Mouse (Mus musculus) kidney, embryonic 14.5 days (tissue): ENCODE measurements at regions not wholly inside any gene's neighbourhood (a gene's known extent, or its start where the extent isn't known, plus 50 kb on each side); places are given as distances from the start of the nearest gene placed in this dataset.

Experiments
- ATAC-seq: fragments of 200-750 bp; cut with Nextera tagmentation; 2 replicates; pipeline ENCODE4 v1.8.0; 2017; ENCODE audit warnings: moderate number of reproducible peaks, mild to moderate bottlenecking, moderate TSS enrichment, moderate library complexity; ENCODE audit not compliant: low FRiP score, low TSS enrichment
- H3K27ac ChIP-seq: fragments of 300-500 bp; sonication (generic); 2 replicates; pipeline ENCODE4 v1.5.1; 2014; ENCODE audit warnings: low read depth, mild to moderate bottlenecking, low read length, moderate library complexity, mixed read lengths
- H3K27me3 ChIP-seq: fragments of 300-500 bp; sonication (generic); 2 replicates; pipeline ENCODE4 v1.6.1; 2014; ENCODE audit warnings: mild to moderate bottlenecking, low read length; ENCODE audit not compliant: control insufficient read depth, insufficient read depth
- H3K36me3 ChIP-seq: fragments of 300-500 bp; sonication (generic); 2 replicates; pipeline ENCODE4 v1.6.1; 2014; ENCODE audit warnings: low read length, mixed read lengths; ENCODE audit not compliant: control insufficient read depth, insufficient read depth
- H3K4me1 ChIP-seq: fragments of 300-500 bp; sonication (generic); 2 replicates; pipeline ENCODE4 v1.6.1; 2014; ENCODE audit warnings: low read length, mixed read lengths; ENCODE audit not compliant: control insufficient read depth, insufficient read depth
- H3K4me2 ChIP-seq: fragments of 300-500 bp; sonication (generic); replicated peaks from 2 replicates; pipeline ENCODE4 v1.6.1; 2014; ENCODE audit warnings: low read depth, mild to moderate bottlenecking, low read length
- H3K4me3 ChIP-seq: fragments of 300-500 bp; sonication (generic); 2 replicates; pipeline ENCODE4 v1.5.1; 2014; ENCODE audit warnings: mild to moderate bottlenecking, low read length
- H3K9ac ChIP-seq: fragments of 300-500 bp; sonication (generic); 2 replicates; pipeline ENCODE4 v1.6.1; 2014; ENCODE audit warnings: low read depth, mild to moderate bottlenecking, low read length, moderate library complexity
- H3K9me3 ChIP-seq: fragments of 300-500 bp; sonication (generic); 2 replicates; pipeline ENCODE4 v1.6.1; 2016; ENCODE audit warnings: low read length; ENCODE audit not compliant: control insufficient read depth
- WGBS: fragments of 180-500 bp; shearing (Covaris S2); extraction: QIAGEN DNeasy Blood & Tissue Kit; methylation state at CpG from one replicate; pipeline ENCODE4 v1.1.7; 2014; 5-methylcytosine and 5-hydroxymethylcytosine counted together

DNA sequence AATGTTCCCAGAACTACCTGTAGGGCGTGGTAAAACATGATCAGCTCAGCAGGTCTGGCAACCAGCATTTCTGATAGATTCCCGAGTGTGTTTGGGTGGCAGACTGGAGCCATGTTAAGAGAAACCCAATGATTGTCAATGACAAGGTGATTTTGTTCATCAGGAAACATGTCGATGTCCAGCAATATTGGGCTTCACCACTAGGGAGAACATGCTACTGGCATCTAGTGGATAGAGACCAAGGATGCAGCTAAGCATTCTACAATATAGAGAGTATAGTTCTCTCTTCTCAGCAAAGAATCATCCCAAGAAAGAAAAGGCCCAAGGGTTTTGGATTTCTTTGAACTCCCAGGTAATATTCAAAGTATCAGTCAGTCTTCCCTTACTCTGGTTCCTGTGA, 333.5 kb downstream of the Fam49a start:
- H3K36me3 ChIP-seq, result no peaks in the 10 kb centered on the region
- WGBS, result 87% methylated on average over 3 of the region's 3 CpGs

DNA sequence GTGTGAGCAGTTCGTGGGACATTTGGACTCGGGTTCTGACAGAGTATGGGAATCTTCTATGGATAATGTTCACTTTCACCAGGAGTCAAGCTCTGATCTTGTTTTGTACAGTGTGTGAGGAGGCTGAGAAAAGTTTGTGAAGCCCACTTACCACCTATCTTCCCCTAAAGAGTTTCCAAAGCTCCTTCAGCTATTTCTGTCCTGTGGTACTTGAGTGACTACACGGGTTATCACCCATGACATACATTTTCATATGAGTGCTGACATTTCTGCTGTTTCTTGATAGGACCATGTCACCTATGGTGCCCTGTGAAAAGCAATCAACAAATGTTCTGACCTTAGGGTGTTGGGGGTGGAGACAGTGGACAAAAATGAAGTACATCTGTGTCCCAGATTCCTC, 332.6 kb downstream of the Fam49a start:
- Histone ChIP-seq H3K36me3 (no peaks in the 10 kb centered on the region), H3K4me2 (no peak overlapping the region), H3K4me3 (no peak overlapping the region), H3K9ac (no peak overlapping the region), H3K27me3 (no peaks in the 10 kb centered on the region), H3K9me3 (no peaks in the 10 kb centered on the region), H3K27ac (no peak overlapping the region), H3K4me1 (no peaks in the 10 kb centered on the region)
- ATAC-seq, result no peak
- 93% methylated on average over 3 of the region's 3 CpGs for WGBS

More for the DNA sequence above, 333.5 kb downstream of the Fam49a start:
- no peak for ATAC-seq
- Histone ChIP-seq H3K9ac (no peak overlapping the region), H3K27ac (no peak overlapping the region), H3K4me2 (no peak overlapping the region), H3K4me1 (no peaks in the 10 kb centered on the region), H3K27me3 (no peaks in the 10 kb centered on the region), H3K9me3 (no peaks in the 10 kb centered on the region), H3K4me3 (no peak overlapping the region)

- Histone ChIP-seq H3K4me1 (no peaks in the 10 kb centered on the region), H3K9me3 (no peaks in the 10 kb centered on the region), H3K9ac (no peak overlapping the region), H3K4me2 (no peak overlapping the region), H3K4me3 (no peak overlapping the region), H3K36me3 (no peaks in the 10 kb centered on the region), H3K27ac (no peak overlapping the region), H3K27me3 (no peaks in the 10 kb centered on the region)
- WGBS, result 89% methylated on average over 2 of the region's 2 CpGs
- ATAC-seq, result no peak
These were observed 331.4 kb downstream of the Fam49a start for GRCm38 (mm10) chr12:12593343-12593742.

DNA sequence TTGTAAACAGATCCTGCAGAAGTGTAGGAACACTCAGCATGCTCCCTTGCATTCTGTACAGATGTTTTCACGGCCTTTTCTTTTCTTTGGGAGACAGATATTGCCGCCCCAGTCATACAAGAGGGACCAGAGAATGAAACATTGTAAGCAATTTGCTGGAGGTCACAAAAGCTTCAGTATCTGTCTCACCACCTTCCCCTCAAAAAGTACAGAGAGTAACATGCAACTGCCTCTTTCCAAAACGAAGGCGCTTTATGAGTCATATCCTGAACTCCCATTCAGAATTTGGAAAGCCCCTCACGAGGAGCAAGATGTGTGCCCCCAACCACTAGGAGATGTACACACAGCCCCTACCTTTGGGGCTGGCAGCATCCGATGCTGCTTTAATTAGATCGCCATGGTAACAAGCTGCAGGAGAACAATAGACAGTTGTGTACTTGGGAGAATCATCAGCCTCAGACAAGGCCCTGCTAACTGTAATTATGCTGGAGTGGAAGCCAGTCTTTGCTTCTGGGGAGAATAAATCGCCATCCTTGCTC, 328.9 kb downstream of the Fam49a start:
- no peak for ATAC-seq
- Histone ChIP-seq H3K4me2 (no peak overlapping the region), H3K9ac (no peak overlapping the region), H3K4me3 (no peak overlapping the region), H3K36me3 (no peaks in the 10 kb centered on the region), H3K27ac (no peak overlapping the region), H3K27me3 (no peaks in the 10 kb centered on the region), H3K4me1 (no peaks in the 10 kb centered on the region), H3K9me3 (no peaks in the 10 kb centered on the region)
- 70% methylated on average over 8 of the region's 8 CpGs for WGBS

GRCm38 (mm10) chr12:12588771-12589370, 326.9 kb downstream of the Fam49a start:
- Histone ChIP-seq H3K27me3 (no peaks in the 10 kb centered on the region), H3K9ac (no peak overlapping the region), H3K4me1 (no peaks in the 10 kb centered on the region), H3K9me3 (no peaks in the 10 kb centered on the region), H3K27ac (no peak overlapping the region), H3K36me3 (no peaks in the 10 kb centered on the region), H3K4me2 (no peak overlapping the region), H3K4me3 (no peak overlapping the region)
- 35% methylated on average over 5 of the region's 5 CpGs for WGBS
- ATAC-seq, result no peak

DNA sequence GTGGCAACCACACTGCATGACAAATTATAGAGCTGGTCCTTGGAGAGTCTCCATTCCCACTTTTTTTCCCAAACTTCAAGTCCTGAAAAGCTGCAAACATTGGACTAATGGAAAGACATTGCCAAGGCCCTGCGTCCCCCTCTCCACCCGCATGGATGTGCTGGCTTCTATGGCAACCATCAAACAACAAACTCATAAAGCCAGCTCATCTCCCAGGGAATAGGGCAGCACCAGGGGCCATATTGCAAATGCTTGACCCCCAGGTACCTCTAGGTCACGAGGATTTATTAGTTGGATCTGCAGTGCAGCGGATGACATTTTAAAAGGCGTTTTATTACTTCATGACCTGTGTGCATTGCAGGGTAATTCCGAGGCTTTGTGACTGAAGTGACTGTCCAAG, 324.5 kb downstream of the Fam49a start:
- Histone ChIP-seq H3K4me2 (no peak overlapping the region), H3K27ac (no peak overlapping the region), H3K4me1 (0 out of 2 replicates have a peak, but pooled peaks cover under 1% of the 10 kb centered on the region), H3K36me3 (no peaks in the 10 kb centered on the region), H3K9ac (no peak overlapping the region), H3K27me3 (no peaks in the 10 kb centered on the region), H3K9me3 (no peaks in the 10 kb centered on the region), H3K4me3 (no peak overlapping the region)
- ATAC-seq, result no peak
- WGBS, result 37% methylated on average over 6 of the region's 6 CpGs

DNA sequence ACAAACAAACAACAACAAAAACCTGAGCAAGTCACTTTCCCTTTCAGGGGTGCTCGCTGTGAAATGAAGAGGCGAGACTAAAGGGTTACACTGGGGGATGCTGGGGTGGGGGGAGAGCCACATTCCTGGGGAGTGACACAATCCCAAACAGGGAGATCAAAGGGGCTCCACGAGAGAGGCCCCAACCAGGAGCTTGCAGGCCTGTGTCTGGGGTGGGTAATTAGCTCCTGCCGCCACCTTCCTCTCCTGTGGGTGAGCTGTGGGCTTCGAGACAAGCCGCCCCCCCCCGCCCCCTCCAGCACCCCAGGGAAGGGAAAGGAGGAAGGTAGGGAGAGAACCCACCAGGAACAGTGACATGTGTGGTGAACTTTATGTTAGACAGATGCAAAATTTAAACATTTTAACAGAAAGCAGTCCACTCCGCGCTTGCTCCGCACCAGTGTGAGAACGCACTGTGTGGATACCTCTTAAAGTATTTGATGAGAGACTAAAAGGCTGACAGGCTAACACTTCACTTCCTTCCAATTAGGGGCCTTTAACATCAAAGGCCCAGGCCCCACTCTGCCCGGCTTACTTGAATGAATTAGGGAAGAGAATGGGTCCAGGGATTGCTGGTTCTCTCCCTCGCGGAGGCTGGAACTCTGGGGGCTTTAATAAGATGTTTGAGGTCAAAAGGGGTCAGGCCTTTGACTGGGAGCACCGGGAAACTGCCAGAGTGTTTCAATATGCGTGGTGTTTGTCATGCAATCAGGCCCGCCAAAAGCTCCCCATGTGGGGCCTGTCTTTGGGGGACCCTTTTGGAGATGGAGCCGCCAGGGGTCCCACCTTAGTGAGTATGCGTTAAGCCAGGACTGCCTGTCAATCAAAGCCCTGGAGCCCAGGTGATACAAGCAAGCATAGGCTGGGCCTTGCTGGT, 319.6 kb downstream of the Fam49a start:
- peaks cover 11% of the 10 kb centered on the region; the same call in 1 of the 2 replicates for H3K4me1 ChIP-seq
- peak; percentile 79 for ATAC-seq
- 15% methylated on average over 19 of the region's 19 CpGs for WGBS

GRCm38 (mm10) chr12:12580763-12581178, 318.8 kb downstream of the Fam49a start:
- WGBS, result 8% methylated on average over 8 of the region's 8 CpGs
- Histone ChIP-seq H3K9ac (no peak overlapping the region), H3K36me3 (no peaks in the 10 kb centered on the region), H3K4me2 (no peak overlapping the region; the same call in 1 of the 2 replicates), H3K27me3 (no peaks in the 10 kb centered on the region), H3K4me3 (no peak overlapping the region), H3K9me3 (no peaks in the 10 kb centered on the region), H3K27ac (no peak overlapping the region), H3K4me1 (peaks cover 11% of the 10 kb centered on the region; the same call in 1 of the 2 replicates)
- no peak for ATAC-seq

More for the DNA sequence above, 319.6 kb downstream of the Fam49a start:
- Histone ChIP-seq H3K36me3 (no peaks in the 10 kb centered on the region), H3K4me2 (peak overlapping the region; percentile 0; the same call in 1 of the 2 replicates), H3K27me3 (no peaks in the 10 kb centered on the region), H3K27ac (no peak overlapping the region), H3K4me3 (no peak overlapping the region), H3K9ac (no peak overlapping the region), H3K9me3 (no peaks in the 10 kb centered on the region)

GRCm38 (mm10) chr12:12578278-12578677, 316.3 kb downstream of the Fam49a start:
- no peak overlapping the region for H3K9ac ChIP-seq

More at GRCm38 (mm10) chr12:12578278-12578677, 316.3 kb downstream of the Fam49a start:
- no peak for ATAC-seq
- Histone ChIP-seq H3K36me3 (no peaks in the 10 kb centered on the region), H3K4me1 (peaks cover 11% of the 10 kb centered on the region; the same call in 1 of the 2 replicates), H3K4me3 (no peak overlapping the region), H3K27ac (no peak overlapping the region), H3K9me3 (no peaks in the 10 kb centered on the region), H3K27me3 (no peaks in the 10 kb centered on the region), H3K4me2 (no peak overlapping the region)
- 36% methylated on average over 7 of the region's 7 CpGs for WGBS
